Mouse (Mus musculus): ENCODE data around the gene Rps15. TPM values are rescaled to one million over a fixed set of nuclear protein-coding genes. Genes with fewer than 3 reads are reported as not detected.

Gene Rps15
- total RNA-seq, 1 experiment: 2,505 TPM

DNA sequence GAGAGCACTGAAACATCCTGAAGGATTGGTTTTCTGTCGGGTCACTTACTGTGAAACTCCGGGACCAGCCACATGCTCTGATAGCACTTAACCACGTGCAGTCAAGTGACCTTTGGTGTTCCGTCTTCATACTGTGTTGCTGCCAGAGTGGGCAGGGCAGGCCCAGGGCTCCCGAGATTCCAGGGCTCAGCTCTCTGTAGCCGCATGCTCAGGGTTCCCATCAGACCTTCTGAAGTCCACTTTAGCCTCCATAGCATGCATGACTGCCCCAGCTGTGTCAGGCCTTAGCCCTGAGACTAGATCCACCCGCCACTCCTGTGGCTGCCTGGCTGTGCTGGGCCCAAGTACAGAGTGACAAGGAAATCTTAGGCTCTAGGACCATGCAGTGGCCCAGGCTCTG lies 10.9 kb upstream of the Rps15 start:
- Histone ChIP-seq H3K9me3 (ENCODE audit: control insufficient read depth, insufficient read depth, low read depth, low read length) (no peaks in the 10 kb centered on the region), H3K9ac (ENCODE audit: insufficient read depth, low read depth, low read length, poor library complexity, severe bottlenecking) (no peak overlapping the region; the same call in 1 of the 2 replicates), H3K4me3 (ENCODE audit: insufficient read depth in 1 of 2, low read depth in 1 of 2, low read length in 2 of 2, poor library complexity in 1 of 2, severe bottlenecking in 1 of 2) (no peak overlapping the region), H3K4me1 (ENCODE audit: control insufficient read depth in 2 of 2, insufficient read depth in 2 of 2, low read length in 2 of 2, poor library complexity in 1 of 2) (peaks cover 0 to 19% of the 10 kb centered on the region in 2 experiments; a peak in 1 of 4 replicates), H3K36me3 (ENCODE audit: control insufficient read depth, insufficient read depth, low read length, poor library complexity, severe bottlenecking) (peaks cover 85% of the 10 kb centered on the region), H3K27ac (ENCODE audit: insufficient read depth, low read depth, low read length, poor library complexity, severe bottlenecking) (no peak overlapping the region)
- in situ Hi-C loops (cut with MboI; ENCODE audit: low sequenced_read_pairs in 2 of 2, unreplicated experiment in 2 of 2): no loop called here
- no peak for DNase-seq (ENCODE audit: low read depth, low spot score)
- no peak for TF ChIP-seq ZC3H11A (IDR thresholded peaks at IDR 0.05; ENCODE audit: borderline replicate concordance, low read depth, low read length)
- TF ChIP-seq ZNF384 (IDR thresholded peaks at IDR 0.05; ENCODE audit: low read depth, low read length): no peak
- no peak for TF ChIP-seq MAFK (IDR thresholded peaks at IDR 0.05; ENCODE audit: insufficient read depth, low read depth, low read length)
- no peak for TF ChIP-seq CHD2 (IDR thresholded peaks at IDR 0.05; ENCODE audit: low read depth, low read length)
- TF ChIP-seq HCFC1 (IDR thresholded peaks at IDR 0.05; ENCODE audit: borderline replicate concordance, insufficient read depth, low read length): no peak

DNA sequence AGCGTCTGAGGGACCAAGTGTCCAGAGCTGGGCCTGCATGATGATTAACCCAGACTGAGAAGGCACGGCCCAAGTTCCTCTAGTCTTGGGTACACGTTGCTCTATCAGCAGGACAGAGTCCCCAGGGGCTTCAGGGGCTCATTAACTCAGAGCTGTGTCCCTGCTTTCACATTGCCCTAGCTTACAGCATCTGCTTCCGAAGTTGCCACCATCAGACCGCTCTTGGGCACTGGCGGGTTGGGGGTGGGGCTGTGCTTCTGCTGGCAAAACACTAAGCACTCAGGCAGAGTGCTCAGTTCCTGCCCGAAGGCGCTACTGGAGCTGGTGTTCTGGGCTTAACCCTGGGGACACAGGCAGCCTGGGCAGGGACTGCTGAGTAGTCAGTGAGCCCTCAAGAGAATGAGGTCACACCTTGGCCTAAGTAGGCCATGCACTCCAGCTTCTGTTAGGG lies 10.3 kb upstream of the Rps15 start:
- H3K36me3 ChIP-seq (ENCODE audit: control insufficient read depth, insufficient read depth, low read length, poor library complexity, severe bottlenecking): peaks cover 85% of the 10 kb centered on the region
- peaks cover 0 to 19% of the 10 kb centered on the region in 2 experiments; a peak in 1 of 4 replicates for H3K4me1 ChIP-seq (ENCODE audit: control insufficient read depth in 2 of 2, insufficient read depth in 2 of 2, low read length in 2 of 2, poor library complexity in 1 of 2)
- TF ChIP-seq CHD2 (IDR thresholded peaks at IDR 0.05; ENCODE audit: low read depth, low read length) (no peak), MAFK (IDR thresholded peaks at IDR 0.05; ENCODE audit: insufficient read depth, low read depth, low read length) (no peak), ZNF384 (IDR thresholded peaks at IDR 0.05; ENCODE audit: low read depth, low read length) (no peak), ZC3H11A (IDR thresholded peaks at IDR 0.05; ENCODE audit: borderline replicate concordance, low read depth, low read length) (no peak), HCFC1 (IDR thresholded peaks at IDR 0.05; ENCODE audit: borderline replicate concordance, insufficient read depth, low read length) (no peak)
- no peak overlapping the region for H3K4me3 ChIP-seq (ENCODE audit: insufficient read depth in 1 of 2, low read depth in 1 of 2, low read length in 2 of 2, poor library complexity in 1 of 2, severe bottlenecking in 1 of 2)
- H3K9ac ChIP-seq (ENCODE audit: insufficient read depth, low read depth, low read length, poor library complexity, severe bottlenecking): no peak overlapping the region
- H3K27ac ChIP-seq (ENCODE audit: insufficient read depth, low read depth, low read length, poor library complexity, severe bottlenecking): no peak overlapping the region
- DNase-seq (ENCODE audit: low read depth, low spot score): no peak
- in situ Hi-C loops (cut with MboI; ENCODE audit: low sequenced_read_pairs in 2 of 2, unreplicated experiment in 2 of 2): no loop called here
- H3K9me3 ChIP-seq (ENCODE audit: control insufficient read depth, insufficient read depth, low read depth, low read length): no peaks in the 10 kb centered on the region

DNA sequence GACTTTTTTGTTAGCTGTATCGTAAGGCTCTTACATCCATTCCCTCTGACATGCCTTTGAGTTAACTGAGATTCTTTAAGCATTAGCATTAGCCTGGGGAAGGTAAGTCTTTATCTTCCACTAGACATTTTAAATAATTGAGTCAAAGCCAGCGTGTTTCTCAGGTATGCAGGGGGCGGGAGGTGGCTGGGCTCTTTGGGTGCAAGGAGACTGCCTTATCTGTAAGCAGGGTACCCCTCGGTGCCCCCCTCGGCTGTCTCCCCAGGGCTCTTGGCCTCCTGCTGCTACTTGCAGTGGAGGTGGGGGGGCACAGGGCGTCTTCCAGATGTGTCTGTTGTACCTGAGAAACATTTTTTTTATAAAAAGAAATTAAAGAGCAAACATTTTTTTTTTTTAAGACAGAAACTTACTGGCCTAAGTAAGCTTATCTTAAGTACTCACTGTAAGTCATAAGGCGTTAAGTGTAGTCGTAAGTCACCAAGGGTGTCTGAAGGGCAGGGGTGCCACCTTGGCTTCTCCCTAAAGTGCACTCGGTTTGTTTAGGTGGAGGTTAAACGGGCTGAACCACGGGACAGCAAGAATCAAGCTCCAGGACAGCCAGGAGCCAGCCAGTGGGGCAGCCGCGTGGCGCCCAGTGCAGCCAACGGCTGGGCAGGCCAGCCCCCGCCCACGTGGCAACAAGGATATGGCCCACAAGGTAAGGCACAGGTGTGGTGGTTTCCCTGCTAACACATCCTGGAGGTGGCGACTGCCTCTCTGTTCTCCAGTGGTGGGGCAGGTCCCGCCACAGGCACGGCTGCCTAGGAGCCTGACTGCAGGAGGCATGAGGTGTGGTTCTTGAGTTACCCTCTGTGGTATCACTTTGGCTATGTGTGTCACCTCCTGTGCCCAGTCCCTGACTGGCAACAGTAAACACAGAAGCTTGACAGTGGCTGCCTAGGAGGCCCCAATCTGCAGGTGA lies 9.5 kb upstream of the Rps15 start:
- peaks cover 0 to 19% of the 10 kb centered on the region in 2 experiments; a peak in 1 of 4 replicates for H3K4me1 ChIP-seq (ENCODE audit: control insufficient read depth in 2 of 2, insufficient read depth in 2 of 2, low read length in 2 of 2, poor library complexity in 1 of 2)
- TF ChIP-seq ZNF384 (IDR thresholded peaks at IDR 0.05; ENCODE audit: low read depth, low read length) (no peak), MAFK (IDR thresholded peaks at IDR 0.05; ENCODE audit: insufficient read depth, low read depth, low read length) (no peak), CHD2 (IDR thresholded peaks at IDR 0.05; ENCODE audit: low read depth, low read length) (no peak), ZC3H11A (IDR thresholded peaks at IDR 0.05; ENCODE audit: borderline replicate concordance, low read depth, low read length) (no peak), HCFC1 (IDR thresholded peaks at IDR 0.05; ENCODE audit: borderline replicate concordance, insufficient read depth, low read length) (no peak)
- H3K36me3 ChIP-seq (ENCODE audit: control insufficient read depth, insufficient read depth, low read length, poor library complexity, severe bottlenecking): peaks cover 85% of the 10 kb centered on the region
- no peaks in the 10 kb centered on the region for H3K9me3 ChIP-seq (ENCODE audit: control insufficient read depth, insufficient read depth, low read depth, low read length)
- in situ Hi-C loops (cut with MboI; ENCODE audit: low sequenced_read_pairs in 2 of 2, unreplicated experiment in 2 of 2): no loop called here
- no peak overlapping the region for H3K27ac ChIP-seq (ENCODE audit: insufficient read depth, low read depth, low read length, poor library complexity, severe bottlenecking)
- no peak overlapping the region for H3K9ac ChIP-seq (ENCODE audit: insufficient read depth, low read depth, low read length, poor library complexity, severe bottlenecking)
- no peak overlapping the region for H3K4me3 ChIP-seq (ENCODE audit: insufficient read depth in 1 of 2, low read depth in 1 of 2, low read length in 2 of 2, poor library complexity in 1 of 2, severe bottlenecking in 1 of 2)
- DNase-seq (ENCODE audit: low read depth, low spot score): no peak

DNA sequence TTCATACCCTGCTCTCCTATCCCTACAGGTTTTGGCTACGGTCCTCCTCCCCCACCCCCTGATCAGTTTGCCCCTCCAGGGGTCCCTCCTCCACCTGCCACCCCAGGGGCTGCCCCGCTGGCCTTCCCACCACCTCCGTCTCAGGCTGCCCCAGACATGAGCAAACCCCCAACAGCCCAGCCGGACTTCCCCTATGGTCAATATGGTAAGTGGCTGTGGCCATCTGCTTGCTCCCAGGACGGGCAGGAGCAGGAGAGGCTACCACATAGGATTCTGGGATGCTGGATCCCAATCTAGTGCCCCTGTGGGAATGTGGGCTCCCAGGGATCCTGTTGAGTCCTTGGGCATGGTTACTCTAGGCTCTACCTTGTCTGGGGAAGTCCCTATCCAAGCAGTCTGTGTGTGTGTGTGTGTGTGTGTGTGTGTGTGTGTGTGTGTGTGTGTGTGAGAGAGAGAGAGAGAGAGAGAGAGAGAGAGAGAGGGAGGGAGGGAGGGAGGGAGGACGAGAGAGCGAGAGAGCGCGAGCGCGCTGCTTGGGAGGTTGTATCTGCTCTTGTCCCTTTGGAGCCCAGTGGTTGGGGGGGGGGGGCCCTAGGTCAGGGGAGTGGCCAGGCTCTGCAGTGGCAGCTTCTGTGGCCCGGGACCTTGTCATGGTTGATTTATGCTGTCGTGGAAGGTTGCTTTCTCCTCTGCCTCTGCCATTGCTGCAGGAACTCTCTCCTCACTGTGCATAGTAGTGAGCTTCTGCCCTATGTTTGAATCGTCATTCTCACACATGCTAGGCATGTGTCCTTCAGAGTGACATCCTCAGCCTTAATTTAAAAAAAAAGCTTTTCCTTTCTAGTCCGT lies 6.8 kb upstream of the Rps15 start:
- no peak for DNase-seq (ENCODE audit: low read depth, low spot score)
- peaks cover 60% of the 10 kb centered on the region for H3K36me3 ChIP-seq (ENCODE audit: control insufficient read depth, insufficient read depth, low read length, poor library complexity, severe bottlenecking)
- no peak overlapping the region; the same call in 1 of the 2 replicates for H3K27ac ChIP-seq (ENCODE audit: insufficient read depth, low read depth, low read length, poor library complexity, severe bottlenecking)
- no peak for TF ChIP-seq ZC3H11A (IDR thresholded peaks at IDR 0.05; ENCODE audit: borderline replicate concordance, low read depth, low read length)
- TF ChIP-seq CHD2 (IDR thresholded peaks at IDR 0.05; ENCODE audit: low read depth, low read length): no peak
- TF ChIP-seq ZNF384 (IDR thresholded peaks at IDR 0.05; ENCODE audit: low read depth, low read length): no peak
- no peak for TF ChIP-seq HCFC1 (IDR thresholded peaks at IDR 0.05; ENCODE audit: borderline replicate concordance, insufficient read depth, low read length)
- no peak for TF ChIP-seq MAFK (IDR thresholded peaks at IDR 0.05; ENCODE audit: insufficient read depth, low read depth, low read length)
- no peak overlapping the region for H3K4me3 ChIP-seq (ENCODE audit: insufficient read depth in 1 of 2, low read depth in 1 of 2, low read length in 2 of 2, poor library complexity in 1 of 2, severe bottlenecking in 1 of 2)
- no peak overlapping the region for H3K9ac ChIP-seq (ENCODE audit: insufficient read depth, low read depth, low read length, poor library complexity, severe bottlenecking)
- no peaks in the 10 kb centered on the region for H3K9me3 ChIP-seq (ENCODE audit: control insufficient read depth, insufficient read depth, low read depth, low read length)
- in situ Hi-C loops (cut with MboI; ENCODE audit: low sequenced_read_pairs in 2 of 2, unreplicated experiment in 2 of 2): no loop called here
- H3K4me1 ChIP-seq (ENCODE audit: control insufficient read depth in 2 of 2, insufficient read depth in 2 of 2, low read length in 2 of 2, poor library complexity in 1 of 2): peaks cover 0 to 25% of the 10 kb centered on the region in 2 experiments; a peak in 2 of 4 replicates
